Mouse (Mus musculus) kidney, postnatal 0 days (tissue): Measurements from ENCODE around the gene Prdx2. TPM values are rescaled to one million over a fixed set of nuclear protein-coding genes. Genes with fewer than 3 reads are reported as not detected.

Source experiments
- ATAC-seq: fragments of 200-750 bp; cut with Nextera tagmentation; replicated peaks from 2 replicates; pipeline ENCODE4 v1.8.0; 2017; ENCODE audit warnings: low read depth, moderate number of reproducible peaks, moderate TSS enrichment, moderate library complexity; ENCODE audit not compliant: low FRiP score
- DNase-seq: peaks from one replicate; pipeline ENCODE4 v3.0.0-alpha.2; 2016; ENCODE audit warnings: low spot score
- H3K27ac ChIP-seq: fragments of 300-500 bp; sonication (generic); 2 replicates; pipeline ENCODE4 v1.5.1; 2014; ENCODE audit warnings: mild to moderate bottlenecking
- H3K27me3 ChIP-seq: fragments of 300-500 bp; sonication (generic); 2 replicates; pipeline ENCODE4 v1.6.1; 2014; ENCODE audit warnings: low read length, mixed read lengths; ENCODE audit not compliant: insufficient read depth
- H3K36me3 ChIP-seq: fragments of 300-500 bp; sonication (generic); 2 replicates; pipeline ENCODE4 v1.6.1; 2014; ENCODE audit warnings: low read length, mixed read lengths; ENCODE audit not compliant: insufficient read depth
- H3K4me1 ChIP-seq: fragments of 300-500 bp; sonication (generic); replicated peaks from 2 replicates; pipeline ENCODE4 v1.6.1; 2014; ENCODE audit warnings: antibody characterized with exemption, low read length, mixed read lengths; ENCODE audit not compliant: insufficient read depth
- H3K4me2 ChIP-seq: fragments of 300-500 bp; sonication (generic); 2 replicates; pipeline ENCODE4 v1.6.1; 2014; ENCODE audit warnings: mild to moderate bottlenecking, low read length, moderate library complexity, mixed read lengths
- H3K4me3 ChIP-seq: fragments of 300-500 bp; sonication (generic); replicated peaks from 2 replicates; pipeline ENCODE4 v1.5.1; 2014; ENCODE audit warnings: low read depth, low read length
- H3K9ac ChIP-seq: fragments of 300-500 bp; sonication (generic); 2 replicates; pipeline ENCODE4 v1.6.1; 2014; ENCODE audit warnings: low read depth, low read length
- H3K9me3 ChIP-seq: fragments of 300-500 bp; sonication (generic); replicated peaks from 2 replicates; pipeline ENCODE4 v1.6.1; 2016; ENCODE audit warnings: low read length, inconsistent platforms, mixed read lengths
- CTCF ChIP-seq: IDR thresholded peaks from 2 replicates; pipeline ENCODE4 v1.5.1; 2016; ENCODE audit warnings: antibody characterized with exemption, low read depth, mild to moderate bottlenecking, moderate library complexity
- WGBS: fragments of 180-500 bp; shearing (Covaris S2); extraction: QIAGEN DNeasy Blood & Tissue Kit; methylation state at CpG from one replicate; pipeline ENCODE4 v1.1.7; 2014; 5-methylcytosine and 5-hydroxymethylcytosine counted together
- polyA plus RNA-seq: library from polyadenylated mRNA; unstranded; fragments of >200 nt; fragmentation: Nextera tagmentation; extraction: Ambion mirVana; gene quantifications from 2 replicates; pipeline ENCODE4 v1.2.1, GENCODE M21; 2015

The Prdx2 gene
- polyA plus RNA-seq, 1 experiment from 2014 or later = 729 TPM

DNA sequence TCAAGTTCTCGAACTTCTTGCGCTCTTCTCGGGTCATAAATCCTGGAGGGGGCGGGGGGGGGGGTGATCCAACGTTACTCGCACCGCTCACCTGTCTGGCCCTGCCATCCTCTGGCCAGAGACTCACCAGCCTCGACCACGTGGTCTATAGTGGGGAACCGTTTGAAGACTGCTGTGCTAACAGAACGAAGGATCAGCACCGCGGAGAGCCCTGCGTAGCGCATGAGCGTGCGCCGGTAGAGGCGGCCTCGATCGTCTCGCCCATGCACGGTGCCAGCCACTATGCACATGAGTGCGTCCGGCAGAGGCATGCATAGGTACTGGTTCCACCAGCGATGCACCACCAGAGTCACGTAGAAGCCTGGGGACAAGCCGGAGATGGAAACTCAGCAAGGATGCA lies 41.9 kb downstream of the Prdx2 start:
- no peak for TF ChIP-seq CTCF
- H3K9ac ChIP-seq = no peak overlapping the region
- DNase-seq (no peak), ATAC-seq (no peak; the same call in 1 of the 2 replicates)
- no peaks in the 10 kb centered on the region for H3K9me3 ChIP-seq
- H3K27ac ChIP-seq = no peak overlapping the region
- WGBS = 11% methylated on average over 28 of the region's 28 CpGs
- H3K36me3 ChIP-seq = no peaks in the 10 kb centered on the region
- H3K4me3 ChIP-seq = no peak overlapping the region
- no peaks in the 10 kb centered on the region; the same call in 1 of the 2 replicates for H3K4me1 ChIP-seq
- peaks cover 6% of the 10 kb centered on the region; the same call in 1 of the 2 replicates for H3K27me3 ChIP-seq
- no peak overlapping the region for H3K4me2 ChIP-seq

GRCm38 (mm10) chr8:85013230-85013840 lies 43.9 kb downstream of the Prdx2 start:
- whole genome bisulfite sequencing = 5% methylated on average over 25 of the region's 26 CpGs
- peak; percentile 52; the same call in 1 of the 2 replicates for ATAC-seq
- Histone ChIP-seq H3K4me1 (no peaks in the 10 kb centered on the region; the same call in 1 of the 2 replicates), H3K4me3 (peak overlapping the region; percentile 13; the same call in 1 of the 2 replicates), H3K27me3 (peaks cover 6% of the 10 kb centered on the region; the same call in 1 of the 2 replicates), H3K9me3 (no peaks in the 10 kb centered on the region), H3K9ac (no peak overlapping the region; the same call in 1 of the 2 replicates), H3K27ac (no peak overlapping the region), H3K4me2 (peak overlapping the region; percentile 54), H3K36me3 (peaks cover 7% of the 10 kb centered on the region)
- peak; percentile 86 for DNase-seq
- TF ChIP-seq CTCF = peak; percentile 81

DNA sequence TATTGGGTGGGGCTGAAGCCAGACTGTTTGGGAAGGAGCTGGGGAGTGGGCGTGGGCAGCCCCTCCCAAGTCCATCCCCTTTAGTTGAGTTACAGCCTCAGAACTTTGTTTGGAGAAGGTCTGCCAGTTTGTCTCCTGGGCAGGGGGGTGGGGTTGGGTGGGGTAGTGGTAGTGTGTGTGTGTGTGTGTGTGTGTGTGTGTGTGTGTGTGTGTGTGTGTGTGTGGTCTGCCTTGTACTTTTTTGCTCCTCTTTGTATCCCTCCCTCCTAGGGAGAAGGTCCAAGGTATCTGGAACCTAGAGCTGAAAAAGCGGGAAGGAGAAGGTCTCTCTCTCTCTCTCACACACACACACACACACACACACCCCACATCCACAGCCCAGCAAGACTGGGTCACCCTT lies 45.0 kb downstream of the Prdx2 start, which contains the start of gene Best2:
Gene Best2, minus strand, starts transcription at position 101 of the 400 bp plus-strand sequence.
- no peak within 1 kb of the TSS for H3K27ac ChIP-seq
- H3K27me3 ChIP-seq = peaks cover 6% of the 10 kb centered on the region; the same call in 1 of the 2 replicates
- ATAC-seq = no peak
- TF ChIP-seq CTCF = no peak
- 51% methylated on average over 2 of the region's 2 CpGs for WGBS
- no peak for DNase-seq
- H3K9me3 ChIP-seq = no peaks in the 10 kb centered on the region
- peaks cover 18% of the 10 kb centered on the region for H3K36me3 ChIP-seq
- peak within 1 kb of the TSS; percentile 54 for H3K4me2 ChIP-seq
- H3K4me3 ChIP-seq = peak within 1 kb of the TSS; percentile 13; the same call in 1 of the 2 replicates
- H3K9ac ChIP-seq = no peak within 1 kb of the TSS; the same call in 1 of the 2 replicates
- H3K4me1 ChIP-seq = no peaks in the 10 kb centered on the region; the same call in 1 of the 2 replicates

- ATAC-seq = no peak
- no peaks in the 10 kb centered on the region for H3K9me3 ChIP-seq
- H3K27ac ChIP-seq = no peak overlapping the region
- no peak overlapping the region for H3K9ac ChIP-seq
- no peaks in the 10 kb centered on the region; the same call in 1 of the 2 replicates for H3K27me3 ChIP-seq
- no peak overlapping the region for H3K4me2 ChIP-seq
- H3K36me3 ChIP-seq = peaks cover 27% of the 10 kb centered on the region
- no peak for TF ChIP-seq CTCF
- H3K4me3 ChIP-seq = no peak overlapping the region
- H3K4me1 ChIP-seq = no peaks in the 10 kb centered on the region; the same call in 1 of the 2 replicates
- 74% methylated on average over 10 of the region's 10 CpGs for WGBS
- DNase-seq = no peak
These were observed 47.3 kb downstream of the Prdx2 start for GRCm38 (mm10) chr8:85016724-85017123.

- Histone ChIP-seq H3K27me3 (no peaks in the 10 kb centered on the region; the same call in 1 of the 2 replicates), H3K9me3 (no peaks in the 10 kb centered on the region), H3K27ac (no peak overlapping the region), H3K4me2 (no peak overlapping the region), H3K9ac (no peak overlapping the region), H3K4me1 (no peaks in the 10 kb centered on the region; the same call in 1 of the 2 replicates), H3K4me3 (no peak overlapping the region), H3K36me3 (peaks cover 30% of the 10 kb centered on the region)
- 65% methylated on average over 5 of the region's 5 CpGs for WGBS
- TF ChIP-seq CTCF = peak; percentile 4; the same call in 1 of the 2 replicates
- ATAC-seq = no peak
- no peak for DNase-seq
These were observed 47.8 kb downstream of the Prdx2 start for GRCm38 (mm10) chr8:85017209-85017608.

DNA sequence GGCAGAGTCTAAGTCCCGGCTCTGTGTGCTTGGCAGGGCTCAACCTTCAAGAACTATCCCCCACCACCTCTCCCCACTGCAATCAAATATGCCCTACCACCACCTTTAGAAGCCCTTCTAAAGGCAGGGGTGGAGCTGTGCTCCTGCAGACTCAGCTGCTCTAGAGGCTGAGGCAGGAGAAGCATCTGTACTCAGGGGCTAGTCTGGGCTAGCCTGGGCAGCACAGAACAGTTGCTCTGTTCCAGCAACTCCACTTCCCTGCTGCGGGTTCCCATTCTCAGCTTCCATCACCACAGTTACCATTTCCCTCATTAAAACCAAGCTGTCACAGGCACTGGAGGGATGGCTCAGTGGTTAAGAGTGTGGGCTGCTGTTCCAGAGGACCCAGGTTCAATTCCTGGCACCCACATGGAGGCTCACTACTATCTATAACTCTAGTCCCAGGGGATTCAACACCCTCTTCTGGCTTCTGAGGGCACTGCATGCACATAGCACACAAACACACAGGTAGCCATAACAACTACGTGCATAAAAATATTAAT lies 52.2 kb downstream of the Prdx2 start:
- Histone ChIP-seq H3K4me3 (no peak overlapping the region), H3K27ac (no peak overlapping the region), H3K4me2 (no peak overlapping the region), H3K36me3 (peaks cover 33% of the 10 kb centered on the region), H3K9me3 (no peaks in the 10 kb centered on the region), H3K9ac (no peak overlapping the region), H3K4me1 (peaks cover 8% of the 10 kb centered on the region), H3K27me3 (no peaks in the 10 kb centered on the region)
- DNase-seq (no peak), ATAC-seq (no peak)
- 96% methylated on average over 3 of the region's 3 CpGs for WGBS
- TF ChIP-seq CTCF = no peak; the same call in 1 of the 2 replicates
